Mouse (Mus musculus) R1 (cell line): ENCODE data around the gene Gm2022.
"Not testable (repeated sequence)": the region's sequence is repeated elsewhere in the genome, so short reads cannot be mapped to it uniquely, and the experiment has no call there.

Experiments used
- DNase-seq: peaks from one replicate; pipeline ENCODE4 v3.0.0-alpha.2; 2018; ENCODE audit warnings: low read depth, low spot score

Gm2022 gene

DNA sequence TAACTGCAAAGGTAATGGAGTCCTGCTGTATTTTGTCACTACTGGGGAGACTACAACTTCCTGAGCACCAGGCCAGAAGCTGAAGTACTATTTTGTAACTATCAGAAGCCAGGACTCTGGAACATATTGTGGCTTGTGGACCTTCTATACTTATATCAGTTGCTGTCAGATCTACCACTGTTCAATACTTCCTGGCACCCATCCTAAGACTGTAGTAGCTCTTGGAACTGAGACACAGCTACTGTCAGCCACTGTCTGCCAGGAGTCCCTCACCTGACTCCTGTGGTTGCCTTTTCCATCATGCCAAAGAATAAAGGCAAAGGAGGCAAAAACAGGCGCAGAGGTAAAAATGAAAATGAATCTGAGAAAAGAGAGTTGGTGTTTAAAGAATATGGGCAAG, at the start of gene Gm2022:
TSS of gene Gm2022 (plus strand) at position 301 of the 400 bp plus-strand sequence.
- not testable (repeated sequence) for DNase-seq

DNA sequence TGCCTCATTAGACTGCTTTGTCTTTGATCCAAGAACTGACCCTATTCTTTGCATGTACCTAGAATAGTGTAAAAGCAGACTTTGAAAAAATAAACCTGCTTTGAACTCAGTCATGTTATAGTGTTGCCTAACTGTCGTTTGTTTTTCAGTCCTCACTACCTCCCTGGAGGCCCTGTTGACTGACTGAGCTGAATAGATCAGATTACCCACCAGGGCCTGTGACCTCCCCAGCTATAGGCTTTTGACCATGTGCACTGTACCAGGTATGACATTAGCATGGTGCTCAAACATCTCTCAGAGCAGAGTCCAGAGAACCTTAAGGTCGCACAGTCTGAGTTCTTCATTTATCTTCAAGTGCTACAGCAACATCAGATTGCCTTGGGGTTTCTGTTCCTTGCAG, 44.5 kb upstream of the Gm2022 start:
- not testable (repeated sequence) for DNase-seq

DNA sequence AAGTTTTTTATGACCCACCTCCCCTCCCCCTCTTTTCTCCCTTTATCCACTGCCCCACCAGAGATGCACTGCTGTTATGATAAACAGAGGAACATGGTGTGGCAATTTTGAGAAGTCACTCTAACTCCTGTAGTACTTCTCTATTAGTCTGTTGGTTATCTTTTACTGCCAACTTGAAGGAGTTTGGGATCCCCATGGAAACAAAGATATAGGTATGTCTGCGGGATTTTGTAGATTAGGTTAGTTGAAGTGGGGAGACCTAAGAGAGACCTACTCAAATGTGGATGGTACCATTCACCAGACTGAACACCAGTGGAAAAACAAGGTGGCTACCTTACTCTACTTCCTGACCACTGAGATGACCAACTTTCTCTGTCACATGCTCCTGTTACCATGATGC, 39.1 kb upstream of the Gm2022 start:
- not testable (repeated sequence) for DNase-seq

DNA sequence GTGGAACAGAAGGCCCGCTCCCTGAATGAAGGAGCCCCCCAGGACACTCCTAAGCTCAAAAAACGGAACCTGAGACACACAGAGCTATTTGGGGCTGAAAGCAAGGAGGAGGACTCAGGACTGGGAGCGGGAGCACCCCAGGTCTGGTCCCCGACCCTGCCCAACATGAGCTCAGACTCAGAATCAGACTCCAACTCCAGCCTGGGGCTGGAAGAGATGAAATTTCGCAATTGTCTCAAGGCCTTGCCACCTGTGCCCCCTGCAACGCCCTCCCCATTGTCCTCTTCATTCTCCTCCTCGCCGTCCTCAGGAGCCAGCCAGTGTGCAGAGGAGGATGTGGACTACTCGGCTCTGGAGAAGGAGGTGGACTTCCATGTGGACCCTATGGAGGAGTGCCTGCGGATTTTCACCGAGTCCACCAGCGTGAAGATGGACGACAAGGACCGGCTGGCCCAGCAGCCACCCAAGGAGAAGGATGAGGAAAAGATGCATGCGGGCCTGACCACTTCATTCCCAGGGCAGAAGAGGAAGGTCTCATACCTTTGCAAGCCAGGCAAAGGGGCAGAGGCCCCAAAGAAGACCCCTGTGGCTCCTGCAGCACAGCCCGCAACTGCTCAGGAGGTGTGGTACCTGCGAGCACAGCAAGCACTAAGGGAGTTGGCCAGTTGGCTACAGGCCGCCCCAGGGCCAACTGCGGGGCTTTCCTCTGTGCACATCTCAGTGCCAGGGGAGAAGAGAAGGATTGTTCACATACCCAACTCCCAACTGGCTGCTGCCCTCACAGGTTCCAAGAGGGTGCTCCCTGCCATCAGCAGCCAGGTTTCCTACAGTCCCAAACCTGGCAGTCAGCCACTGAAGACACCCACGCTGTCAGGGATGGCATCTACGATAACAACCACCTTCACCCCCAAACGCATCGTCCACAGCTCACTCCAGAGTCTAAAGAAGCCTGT, 33.2 kb upstream of the Gm2022 start:
- DNase-seq, result peak; percentile 16

DNA sequence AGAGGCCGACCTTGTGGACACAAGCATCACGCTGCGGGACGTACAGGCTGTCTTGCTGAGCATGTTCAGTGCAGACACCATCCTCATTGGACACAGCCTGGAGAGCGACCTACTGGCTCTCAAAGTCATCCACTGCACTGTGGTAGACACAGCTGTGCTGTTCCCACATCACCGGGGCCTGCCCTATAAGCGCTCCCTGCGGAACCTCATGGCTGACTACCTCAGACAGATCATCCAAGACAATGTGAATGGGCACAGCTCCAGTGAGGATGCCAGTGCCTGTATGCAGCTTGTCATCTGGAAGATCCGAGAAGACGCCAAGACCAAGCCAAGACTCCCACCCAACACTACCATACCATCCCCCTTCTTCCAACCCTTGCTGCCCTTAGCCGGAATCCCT, 31.5 kb upstream of the Gm2022 start:
- DNase-seq, result not testable (repeated sequence)

DNA sequence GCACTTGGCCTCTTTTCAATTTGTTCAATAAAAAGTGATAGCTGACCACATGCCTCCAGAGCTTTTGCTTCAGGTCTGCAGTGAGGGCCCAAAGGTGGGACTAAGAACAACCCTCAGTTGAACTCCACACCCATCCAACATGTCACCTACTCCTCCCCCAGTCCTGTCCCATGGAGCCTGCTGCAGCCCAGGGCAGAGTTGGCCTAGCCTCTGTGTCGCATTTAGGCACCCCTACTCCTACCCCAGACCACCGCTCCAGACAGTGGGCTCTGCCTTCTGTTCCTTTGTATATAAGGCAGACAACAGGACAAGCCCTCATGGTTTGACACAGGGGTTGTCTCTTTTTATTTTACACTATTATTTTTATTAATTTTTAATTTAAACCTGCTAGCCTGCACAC, 31.1 kb upstream of the Gm2022 start:
- DNase-seq, result not testable (repeated sequence)

DNA sequence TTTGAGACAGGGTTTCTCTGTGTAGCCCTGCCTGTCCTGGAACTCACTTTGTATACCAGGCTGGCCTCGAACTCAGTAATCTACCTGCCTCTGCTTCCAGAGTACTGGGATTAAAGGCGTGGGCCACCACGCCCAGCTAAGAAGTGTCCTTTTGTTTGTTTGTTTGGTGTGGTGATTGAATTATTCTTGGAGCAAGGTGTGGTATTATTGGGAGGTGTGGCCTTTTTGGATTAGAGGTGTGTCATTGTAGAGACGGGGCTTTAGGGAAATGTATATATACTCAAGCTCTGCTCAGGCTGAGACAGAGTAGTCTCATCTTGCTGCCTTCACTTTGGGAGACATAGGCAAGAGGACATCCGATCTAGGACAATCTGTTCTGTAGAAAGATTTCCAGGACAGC, 21.4 kb upstream of the Gm2022 start, which contains the start of gene Gm2016:
TSS of gene Gm2016 (plus strand) at position 301 of the 400 bp plus-strand sequence.
- not testable (repeated sequence) for DNase-seq

DNA sequence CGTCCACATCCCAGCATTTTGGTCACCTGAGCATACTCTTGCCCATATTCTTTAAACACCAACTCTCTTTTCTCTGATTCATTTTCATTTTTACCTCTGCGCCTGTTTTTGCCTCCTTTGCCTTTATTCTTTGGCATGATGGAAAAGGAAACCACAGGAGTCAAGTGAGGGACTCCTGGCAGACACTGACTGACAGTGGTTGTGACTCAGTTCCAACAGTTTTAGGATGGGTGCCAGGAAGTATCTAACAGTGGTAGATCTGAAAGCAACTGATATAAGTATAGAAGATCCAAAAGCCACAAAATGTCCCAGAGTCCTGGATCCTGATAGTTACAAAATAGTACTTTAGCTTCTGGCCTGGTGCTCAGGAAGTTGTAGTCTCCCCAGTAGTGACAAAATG, 24.6 kb downstream of the Gm2022 start, which contains the start of gene Gm2035:
TSS of gene Gm2035 (minus strand) at position 137 of the 400 bp plus-strand sequence.
- not testable (repeated sequence) for DNase-seq
